Mouse (Mus musculus): ENCODE measurements around the gene Tnfrsf23.

DNA sequence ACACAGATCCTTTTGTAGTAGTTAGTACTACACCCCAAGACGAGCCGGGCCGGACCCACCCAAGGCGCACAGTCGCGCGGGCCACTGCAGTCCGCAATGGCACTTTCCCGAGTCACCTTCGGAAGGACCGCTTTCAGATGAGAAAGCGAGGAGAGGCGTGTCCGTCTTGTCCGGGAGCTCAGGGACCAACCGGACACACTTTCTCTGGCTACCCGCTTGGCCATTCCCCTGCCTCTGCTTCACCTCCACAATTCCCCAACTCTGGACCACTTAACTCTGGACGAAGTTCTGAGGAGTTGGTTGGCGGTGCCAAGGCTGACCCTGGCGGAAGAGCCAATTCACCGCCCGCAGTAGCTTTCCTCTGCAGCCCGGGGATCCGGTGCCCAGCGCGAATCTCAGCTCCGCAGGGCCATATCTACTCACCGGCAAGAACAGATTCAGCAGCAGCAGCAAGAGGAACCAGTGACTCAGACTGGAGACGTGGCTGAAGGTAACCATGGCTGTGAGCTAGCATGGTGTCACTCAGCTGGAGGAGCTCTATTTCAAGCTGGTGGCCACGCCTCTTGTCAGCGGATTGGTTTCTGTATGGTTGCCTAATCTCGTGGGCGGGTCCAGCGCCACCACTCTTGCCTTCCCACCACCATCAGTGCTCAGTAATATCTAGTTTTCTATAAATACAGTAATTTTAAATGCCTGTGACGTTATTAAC is at the start of gene Tnfrsf23:
- TF ChIP-seq EP300 (IDR thresholded peaks at IDR 0.05; ENCODE audit: low read depth) (no peak), CTCF (IDR thresholded peaks at IDR 0.05; ENCODE audit: low read depth) (no peak)
